Comparison of ENCODE assay signal across 8 mouse cellular contexts in genomic region chr15:82274927-82275901, GRCm38 (mm10). TPM values are rescaled to one million over a fixed set of nuclear protein-coding genes. Genes with fewer than 3 reads are reported as not detected.
A peak's percentile ranks its signal among the peaks of the same experiment; 100 is the strongest.
DNase-seq lines count a peak whose midpoint lies in the region; ATAC-seq and TF ChIP-seq lines count a peak whose summit lies in the region.

No protein-coding gene starts in this region.

- peak overlapping the region; percentile 59 for H3K4me3 ChIP-seq in lung, embryonic 16.5 days (ENCODE audit: low read length)
- no peak overlapping the region for H3K4me3 ChIP-seq in lung, adult 2 months (replicated peaks; ENCODE audit: extremely low read depth, low read depth, low read length)
- H3K4me3 ChIP-seq in forebrain, embryonic 14.5 days (ENCODE audit: low read depth, low read length), result peak overlapping the region; percentile 85
- peak overlapping the region; percentile 53 for H3K4me3 ChIP-seq in stomach, embryonic 15.5 days (replicated peaks)

- H3K36me3 ChIP-seq in lung, embryonic 16.5 days (ENCODE audit: control insufficient read depth, insufficient read depth, low read length), result no peaks in the 10 kb centered on the region
- H3K36me3 ChIP-seq in forebrain, embryonic 14.5 days (ENCODE audit: control insufficient read depth, insufficient read depth, low read length), result peaks cover 19% of the 10 kb centered on the region
- no peaks in the 10 kb centered on the region for H3K36me3 ChIP-seq in stomach, embryonic 15.5 days

- H3K4me2 ChIP-seq in lung, embryonic 16.5 days (ENCODE audit: low read depth, low read length), result peak overlapping the region; percentile 98
- peak overlapping the region; percentile 86 for H3K4me2 ChIP-seq in forebrain, embryonic 14.5 days (ENCODE audit: low read length)
- peak overlapping the region; percentile 97 for H3K4me2 ChIP-seq in stomach, embryonic 15.5 days

- H3K9ac ChIP-seq in lung, embryonic 16.5 days (ENCODE audit: low read length), result peak overlapping the region; percentile 60
- peak overlapping the region; percentile 98 for H3K9ac ChIP-seq in forebrain, embryonic 14.5 days (ENCODE audit: low read length)
- H3K9ac ChIP-seq in stomach, embryonic 15.5 days, result peak overlapping the region; percentile 52

- TF ChIP-seq POLR2A in lung, adult 2 months (IDR thresholded peaks at IDR 0.05; ENCODE audit: borderline replicate concordance, extremely low read depth, low read depth, low read length), result no peak

- H3K27ac ChIP-seq in lung, embryonic 16.5 days (ENCODE audit: low read length), result no peak overlapping the region
- H3K27ac ChIP-seq in forebrain, embryonic 14.5 days (ENCODE audit: low read depth, low read length), result peak overlapping the region; percentile 96
- H3K27ac ChIP-seq in stomach, embryonic 15.5 days, result no peak overlapping the region

- ATAC-seq in lung, embryonic 16.5 days (ENCODE audit: low read depth), result peak; percentile 39; the same call in 1 of the 2 replicates
- peak; percentile 75 for ATAC-seq in forebrain, embryonic 14.5 days
- 0 out of 2 replicates have a peak, but pooled peaks have one; percentile 7 for ATAC-seq in megakaryocyte progenitor cell, adult 5-6 weeks (replicated peaks; ENCODE audit: poor library complexity)
- ATAC-seq in stomach, embryonic 15.5 days (ENCODE audit: insufficient read depth, low FRiP score, low read depth), result 0 out of 2 replicates have a peak, but pooled peaks have one; percentile 12

- H3K4me1 ChIP-seq in lung, embryonic 16.5 days (replicated peaks; ENCODE audit: control insufficient read depth, insufficient read depth, low read length), result peaks cover 10% of the 10 kb centered on the region
- no peaks in the 10 kb centered on the region for H3K4me1 ChIP-seq in lung, adult 2 months (ENCODE audit: control insufficient read depth, insufficient read depth, low read length)
- peaks cover 32% of the 10 kb centered on the region for H3K4me1 ChIP-seq in forebrain, embryonic 14.5 days (ENCODE audit: control insufficient read depth, insufficient read depth, low read length)
- H3K4me1 ChIP-seq in stomach, embryonic 15.5 days, result peaks cover 17% of the 10 kb centered on the region

- under 1% methylated on average over 67 of the region's 86 CpGs for WGBS in lung, embryonic 16.5 days
- 1% methylated on average over 78 of the region's 86 CpGs for WGBS in lung, adult 2 months
- WGBS in forebrain, embryonic 14.5 days, result under 1% methylated on average over 60 of the region's 86 CpGs
- WGBS in stomach, embryonic 15.5 days, result under 1% methylated on average over 85 of the region's 86 CpGs

- no peak for DNase-seq in lung, adult 2 months
- DNase-seq in cerebellum, adult 11 months, result peak; percentile 83
- DNase-seq in forebrain, embryonic 14.5 days (ENCODE audit: low spot score), result peak; percentile 89
- DNase-seq in kidney, postnatal 4 days, result peak; percentile 37 to 56
- no peak for DNase-seq in ovary, postnatal 10 days (ENCODE audit: low spot score)

- H3K9me3 ChIP-seq in lung, embryonic 16.5 days (ENCODE audit: control insufficient read depth, low read length), result no peaks in the 10 kb centered on the region
- no peaks in the 10 kb centered on the region for H3K9me3 ChIP-seq in forebrain, embryonic 14.5 days (replicated peaks; ENCODE audit: control insufficient read depth, low read length)
- no peaks in the 10 kb centered on the region for H3K9me3 ChIP-seq in stomach, embryonic 15.5 days

- peaks cover 42% of the 10 kb centered on the region for H3K27me3 ChIP-seq in lung, embryonic 16.5 days (ENCODE audit: control insufficient read depth, insufficient read depth, low read depth, low read length)
- H3K27me3 ChIP-seq in forebrain, embryonic 14.5 days (replicated peaks; ENCODE audit: control insufficient read depth, insufficient read depth, low read length), result no peaks in the 10 kb centered on the region; the same call in 1 of the 2 replicates
- peaks cover 40% of the 10 kb centered on the region for H3K27me3 ChIP-seq in stomach, embryonic 15.5 days (replicated peaks)

- no peak for TF ChIP-seq CTCF in lung, adult 2 months (IDR thresholded peaks at IDR 0.05; ENCODE audit: insufficient read depth, low read length)

RNA-seq across cellular contexts. Expression of gene Sept3, which starts 0.5 kb away (rescaled TPM):
- polyA plus RNA-seq in lung, embryonic 16.5 days (2015; fragmentation: Nextera tagmentation; extraction: Ambion mirVana), result 1.8 and 1.9 TPM in 2 replicates
- polyA plus RNA-seq in lung, adult 2 months (2012; rRNA removed), result 3.9 and 4.6 TPM in 2 replicates
- 225 and 276 TPM in 2 replicates for polyA plus RNA-seq in forebrain, embryonic 14.5 days (2014; fragmentation: Nextera tagmentation; extraction: Ambion mirVana)
- total RNA-seq in megakaryocyte progenitor cell, adult 5-6 weeks (2015), result 0.07 TPM in 1 of 2 replicates, not detected in the other
- 0.08 TPM in 1 of 2 replicates, not detected in the other for total RNA-seq in megakaryocyte progenitor cell, adult 5-6 weeks (2017)
- polyA plus RNA-seq in stomach, embryonic 15.5 days (2015; fragmentation: Nextera tagmentation; extraction: Ambion mirVana), result 10.2 and 12.4 TPM in 2 replicates

RNA-seq across cellular contexts. Expression of gene 1500009C09Rik, which starts 23.0 kb away (rescaled TPM):
- polyA plus RNA-seq in lung, embryonic 16.5 days (2015; fragmentation: Nextera tagmentation; extraction: Ambion mirVana), result not detected in 2 replicates
- polyA plus RNA-seq in lung, adult 2 months (2012; rRNA removed), result not detected in 2 replicates
- 13.2 and 19.3 TPM in 2 replicates for polyA plus RNA-seq in forebrain, embryonic 14.5 days (2014; fragmentation: Nextera tagmentation; extraction: Ambion mirVana)
- not detected in 2 replicates for total RNA-seq in megakaryocyte progenitor cell, adult 5-6 weeks (2015)
- total RNA-seq in megakaryocyte progenitor cell, adult 5-6 weeks (2017), result not detected in 2 replicates
- 0.08 TPM in 1 of 2 replicates, not detected in the other for polyA plus RNA-seq in stomach, embryonic 15.5 days (2015; fragmentation: Nextera tagmentation; extraction: Ambion mirVana)

RNA-seq across cellular contexts. Expression of gene Wbp2nl, which starts 23.5 kb away (rescaled TPM):
- 0.25 and 0.38 TPM in 2 replicates for polyA plus RNA-seq in lung, embryonic 16.5 days (2015; fragmentation: Nextera tagmentation; extraction: Ambion mirVana)
- polyA plus RNA-seq in lung, adult 2 months (2012; rRNA removed), result not detected in 2 replicates
- not detected in 2 replicates for polyA plus RNA-seq in forebrain, embryonic 14.5 days (2014; fragmentation: Nextera tagmentation; extraction: Ambion mirVana)
- total RNA-seq in megakaryocyte progenitor cell, adult 5-6 weeks (2015), result 0.17 TPM in 1 of 2 replicates, not detected in the other
- not detected in 2 replicates for total RNA-seq in megakaryocyte progenitor cell, adult 5-6 weeks (2017)
- polyA plus RNA-seq in stomach, embryonic 15.5 days (2015; fragmentation: Nextera tagmentation; extraction: Ambion mirVana), result 0.12 and 0.15 TPM in 2 replicates

RNA-seq across cellular contexts. Expression of gene Cenpm, which starts 30.7 kb away (rescaled TPM):
- 65.1 and 65.7 TPM in 2 replicates for polyA plus RNA-seq in lung, embryonic 16.5 days (2015; fragmentation: Nextera tagmentation; extraction: Ambion mirVana)
- polyA plus RNA-seq in lung, adult 2 months (2012; rRNA removed), result 1.8 and 3.4 TPM in 2 replicates
- 42.4 and 63.9 TPM in 2 replicates for polyA plus RNA-seq in forebrain, embryonic 14.5 days (2014; fragmentation: Nextera tagmentation; extraction: Ambion mirVana)
- total RNA-seq in megakaryocyte progenitor cell, adult 5-6 weeks (2015), result 32.9 and 42.6 TPM in 2 replicates
- 16.5 and 24.9 TPM in 2 replicates for total RNA-seq in megakaryocyte progenitor cell, adult 5-6 weeks (2017)
- polyA plus RNA-seq in stomach, embryonic 15.5 days (2015; fragmentation: Nextera tagmentation; extraction: Ambion mirVana), result 51.0 and 57.6 TPM in 2 replicates

RNA-seq across cellular contexts. Expression of gene Tnfrsf13c, which starts 51.0 kb away (rescaled TPM):
- polyA plus RNA-seq in lung, embryonic 16.5 days (2015; fragmentation: Nextera tagmentation; extraction: Ambion mirVana), result not detected in 2 replicates
- polyA plus RNA-seq in lung, adult 2 months (2012; rRNA removed), result 4.4 and 4.9 TPM in 2 replicates
- polyA plus RNA-seq in forebrain, embryonic 14.5 days (2014; fragmentation: Nextera tagmentation; extraction: Ambion mirVana), result 0.14 and 0.19 TPM in 2 replicates
- total RNA-seq in megakaryocyte progenitor cell, adult 5-6 weeks (2015), result 2.1 and 2.4 TPM in 2 replicates
- 0.34 and 0.92 TPM in 2 replicates for total RNA-seq in megakaryocyte progenitor cell, adult 5-6 weeks (2017)
- polyA plus RNA-seq in stomach, embryonic 15.5 days (2015; fragmentation: Nextera tagmentation; extraction: Ambion mirVana), result 0.06 and 0.13 TPM in 2 replicates

Comparison
In these comparisons a context has a peak if more than half of its experiments do, and no peak if none do; other contexts are left out.
1. ATAC-seq: peak in every context shown above with its lines; median percentile 75 in forebrain, embryonic 14.5 days; 39 in lung, embryonic 16.5 days; 12 in stomach, embryonic 15.5 days; 7 in megakaryocyte progenitor cell, adult 5-6 weeks.
2. DNase-seq: peak in cerebellum, adult 11 months (single experiment), forebrain, embryonic 14.5 days (single experiment) and kidney, postnatal 4 days (2 of 2); none in lung, adult 2 months (single experiment) and ovary, postnatal 10 days (single experiment).
3. RNA of gene Sept3, which starts 0.5 kb away (polyA plus RNA-seq): 225 to 276 TPM in forebrain, embryonic 14.5 days; 10.2 to 12.4 TPM in stomach, embryonic 15.5 days, 3.9 to 4.6 TPM in lung, adult 2 months and 1.8 to 1.9 TPM in lung, embryonic 16.5 days; every median in the first group is over 10 times any median in the second.
4. RNA of gene 1500009C09Rik, which starts 23.0 kb away (polyA plus RNA-seq): 13.2 to 19.3 TPM in forebrain, embryonic 14.5 days; 0.08 TPM in stomach, embryonic 15.5 days, not detected in lung, embryonic 16.5 days and not detected in lung, adult 2 months; every median in the first group is over 10 times any median in the second.
5. Peak in every context shown above with its lines, with median percentiles within 50 percentile points of each other: H3K4me2 ChIP-seq and H3K9ac ChIP-seq.